Mouse (Mus musculus) thymus, adult 2 months (tissue): ENCODE measurements at regions not wholly inside any gene's neighbourhood (a gene's known extent, or its start where the extent isn't known, plus 50 kb on each side); places are given as distances from the start of the nearest gene placed in this dataset.

ENCODE experiments used
- DNase-seq: peaks from one replicate; pipeline ENCODE4 v3.0.0; 2021
- H3K27ac ChIP-seq: fragments of 200-500 bp; 2 replicates; pipeline ENCODE4 v1.5.1; 2012; ENCODE audit warnings: low read length, control low read depth; ENCODE audit not compliant: control insufficient read depth, insufficient read depth
- H3K27me3 ChIP-seq: fragments of 200-500 bp; 2 replicates; pipeline ENCODE4 v1.6.1; 2012; ENCODE audit warnings: mild to moderate bottlenecking, low read length, moderate library complexity, mixed read lengths; ENCODE audit not compliant: control insufficient read depth, insufficient read depth
- H3K36me3 ChIP-seq: fragments of 200-500 bp; 2 replicates; pipeline ENCODE4 v1.6.1; 2012; ENCODE audit warnings: mild to moderate bottlenecking, low read length, moderate library complexity; ENCODE audit not compliant: control insufficient read depth, insufficient read depth
- H3K4me1 ChIP-seq: fragments of 200-500 bp; replicated peaks from 2 replicates; pipeline ENCODE4 v1.6.1; 2012; ENCODE audit warnings: low read length; ENCODE audit not compliant: control insufficient read depth, insufficient read depth
- H3K4me3 ChIP-seq: fragments of 200-500 bp; 2 replicates; pipeline ENCODE4 v1.5.1; 2012; ENCODE audit warnings: mild to moderate bottlenecking, low read length, control low read depth, moderate library complexity; ENCODE audit not compliant: control insufficient read depth, insufficient read depth
- CTCF ChIP-seq: fragments of 200-500 bp; IDR thresholded peaks from 2 replicates; pipeline ENCODE4 v1.5.1; 2012; ENCODE audit warnings: mild to moderate bottlenecking, control low read depth, low read length, moderate library complexity, borderline replicate concordance; ENCODE audit not compliant: control insufficient read depth, poor library complexity, insufficient read depth; ENCODE audit errors: extremely low read depth
- POLR2A ChIP-seq: fragments of 200-500 bp; IDR thresholded peaks from 2 replicates; pipeline ENCODE4 v1.6.1; 2012; ENCODE audit warnings: mild to moderate bottlenecking, low read length, control low read depth, moderate library complexity; ENCODE audit not compliant: control insufficient read depth, poor library complexity, insufficient read depth; ENCODE audit errors: extremely low read depth
- WGBS: fragments of 180-500 bp; shearing (Covaris S2); methylation state at CpG from one replicate; pipeline ENCODE4 v1.1.7; 2018; 5-methylcytosine and 5-hydroxymethylcytosine counted together

DNA sequence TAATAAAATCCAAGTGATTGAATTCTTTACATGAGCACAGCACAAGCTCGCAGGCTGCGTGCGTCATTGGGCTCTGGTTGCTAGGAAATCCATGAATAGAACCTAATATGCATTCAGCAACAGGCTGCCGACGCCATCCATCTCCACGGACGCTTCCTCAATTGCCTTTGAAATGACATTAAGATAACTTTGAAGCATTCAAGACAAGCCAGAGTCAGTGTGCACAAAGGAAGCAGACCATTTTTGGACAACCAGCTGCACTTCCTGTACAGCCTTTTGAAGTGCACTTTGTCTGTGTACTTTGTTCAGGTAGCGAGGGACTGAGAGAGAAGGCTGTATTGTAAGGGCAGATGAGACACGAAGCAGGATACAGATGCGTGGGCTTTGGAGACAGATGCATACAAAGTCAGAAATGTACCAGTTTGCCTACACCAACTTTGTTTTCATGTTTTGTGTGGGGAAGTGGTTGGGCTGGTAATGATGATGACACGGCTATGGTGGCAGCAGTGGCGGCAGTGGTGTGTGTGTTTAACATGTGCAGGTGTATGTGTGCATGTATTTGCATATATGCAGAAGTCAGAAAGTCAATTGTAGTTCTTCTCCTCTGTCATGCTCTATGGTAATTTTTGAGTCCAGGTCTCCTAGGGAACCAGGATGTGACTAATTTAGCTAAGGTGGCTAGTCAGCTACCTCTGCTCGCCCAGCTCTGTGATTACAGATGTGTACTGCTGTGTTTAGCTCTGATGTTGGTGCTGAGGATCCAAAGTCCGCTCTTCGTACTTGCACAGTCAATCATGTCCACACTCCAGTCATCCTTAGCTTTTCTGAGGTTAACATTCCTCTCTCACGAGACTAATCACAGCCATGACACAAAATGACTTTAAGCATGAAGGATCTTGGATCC is 106.7 kb upstream of the Col1a2 start:
- WGBS = 52% methylated on average over 16 of the region's 16 CpGs
- no peaks in the 10 kb centered on the region for H3K36me3 ChIP-seq
- peak; percentile 29 for DNase-seq
- H3K27me3 ChIP-seq = no peaks in the 10 kb centered on the region
- H3K4me3 ChIP-seq = no peak overlapping the region
- TF ChIP-seq CTCF (no peak), POLR2A (no peak)
- no peak overlapping the region for H3K27ac ChIP-seq
- no peaks in the 10 kb centered on the region for H3K4me1 ChIP-seq

DNA sequence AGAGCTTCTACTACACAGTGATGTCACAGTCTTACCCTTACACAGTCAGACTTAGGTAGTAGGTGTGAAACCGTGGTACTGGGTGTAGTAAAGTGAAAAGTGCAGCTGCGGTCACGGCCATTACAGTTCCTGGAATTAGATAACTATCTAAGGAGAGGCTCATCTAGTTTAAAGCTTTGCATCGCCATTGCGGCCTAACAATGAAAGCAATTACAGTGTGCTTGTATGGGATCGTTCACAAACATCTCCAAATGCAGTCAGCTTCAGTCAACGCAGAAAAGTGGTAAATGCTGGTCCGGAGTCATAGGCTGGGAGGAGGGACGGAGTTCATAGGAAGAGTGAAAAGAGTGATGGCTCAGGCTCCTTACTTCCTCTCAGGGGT is 106.0 kb upstream of the Col1a2 start:
- 89% methylated on average over 9 of the region's 9 CpGs for WGBS
- Histone ChIP-seq H3K27ac (no peak overlapping the region), H3K27me3 (no peaks in the 10 kb centered on the region), H3K36me3 (no peaks in the 10 kb centered on the region), H3K4me1 (no peaks in the 10 kb centered on the region), H3K4me3 (no peak overlapping the region)
- no peak for TF ChIP-seq CTCF
- no peak for DNase-seq

- Histone ChIP-seq H3K27ac (no peak overlapping the region), H3K4me3 (no peak overlapping the region), H3K36me3 (no peaks in the 10 kb centered on the region), H3K4me1 (no peaks in the 10 kb centered on the region), H3K27me3 (no peaks in the 10 kb centered on the region)
- no peak for TF ChIP-seq POLR2A
- no peak for TF ChIP-seq CTCF
- DNase-seq = no peak
- WGBS = 94% methylated on average over 3 of the region's 3 CpGs
Measured at GRCm38 (mm10) chr6:4405301-4405700, 99.3 kb upstream of the Col1a2 start.

GRCm38 (mm10) chr6:4407748-4408147 is 96.9 kb upstream of the Col1a2 start:
- peak; percentile 4 for DNase-seq
- no peak overlapping the region for H3K27ac ChIP-seq
- no peak overlapping the region for H3K4me3 ChIP-seq
- H3K27me3 ChIP-seq = no peaks in the 10 kb centered on the region
- H3K4me1 ChIP-seq = no peaks in the 10 kb centered on the region
- H3K36me3 ChIP-seq = no peaks in the 10 kb centered on the region
- TF ChIP-seq POLR2A (no peak), CTCF (no peak)
- WGBS = 51% methylated on average over 3 of the region's 3 CpGs

- Histone ChIP-seq H3K27me3 (no peaks in the 10 kb centered on the region), H3K4me3 (no peak overlapping the region), H3K27ac (no peak overlapping the region), H3K4me1 (no peaks in the 10 kb centered on the region), H3K36me3 (no peaks in the 10 kb centered on the region)
- WGBS = 91% methylated on average over 3 of the region's 3 CpGs
- no peak for TF ChIP-seq CTCF
- TF ChIP-seq POLR2A = no peak
- DNase-seq = no peak
Measured at GRCm38 (mm10) chr6:4413201-4413600, 91.4 kb upstream of the Col1a2 start.

- Histone ChIP-seq H3K4me1 (no peaks in the 10 kb centered on the region), H3K27me3 (no peaks in the 10 kb centered on the region), H3K27ac (no peak overlapping the region), H3K36me3 (no peaks in the 10 kb centered on the region), H3K4me3 (no peak overlapping the region)
- TF ChIP-seq POLR2A = no peak
- TF ChIP-seq CTCF = no peak
- DNase-seq = peak; percentile 38
- WGBS = 45% methylated on average over 6 of the region's 6 CpGs
Measured at GRCm38 (mm10) chr6:4414166-4414565, 90.4 kb upstream of the Col1a2 start.
